Mouse (Mus musculus) olfactory bulb, adult 2 months (tissue): ENCODE results near the gene Tm4sf19.

ENCODE experiments used
- CTCF ChIP-seq: fragments of 200-500 bp; IDR thresholded peaks from 2 replicates; pipeline ENCODE4 v1.5.1; 2012; ENCODE audit warnings: low read depth, mild to moderate bottlenecking, low read length, moderate library complexity; ENCODE audit not compliant: insufficient read depth
- POLR2A ChIP-seq: fragments of 200-500 bp; IDR thresholded peaks from 2 replicates; pipeline ENCODE4 v1.6.1; 2012; ENCODE audit warnings: mild to moderate bottlenecking, low read depth, low read length, moderate library complexity; ENCODE audit not compliant: insufficient read depth

GRCm38 (mm10) chr16:32363530-32363929 is 36.8 kb upstream of the Tm4sf19 start:
- no peak for TF ChIP-seq CTCF
- no peak for TF ChIP-seq POLR2A
